Mouse (Mus musculus) embryonic facial prominence, embryonic 14.5 days (tissue): ENCODE results near the gene Mroh2a. TPM values are rescaled to one million over a fixed set of nuclear protein-coding genes. Genes with fewer than 3 reads are reported as not detected.

Experiments used
- ATAC-seq: fragments of 200-750 bp; cut with Nextera tagmentation; 2 replicates; pipeline ENCODE4 v1.8.0; 2017; ENCODE audit warnings: low read depth, moderate number of reproducible peaks, moderate TSS enrichment
- DNase-seq: peaks from one replicate; pipeline ENCODE4 v3.0.0-alpha.2; 2015; ENCODE audit warnings: low spot score
- H3K27ac ChIP-seq: fragments of 300-500 bp; sonication (generic); replicated peaks from 2 replicates; pipeline ENCODE4 v1.5.1; 2014; ENCODE audit warnings: low read depth, mild to moderate bottlenecking, low read length, moderate library complexity
- H3K27me3 ChIP-seq: fragments of 300-500 bp; sonication (generic); replicated peaks from 2 replicates; pipeline ENCODE4 v1.6.1; 2014; ENCODE audit warnings: low read length; ENCODE audit not compliant: control insufficient read depth, insufficient read depth
- H3K36me3 ChIP-seq: fragments of 300-500 bp; sonication (generic); 2 replicates; pipeline ENCODE4 v1.6.1; 2014; ENCODE audit warnings: low read length, mixed read lengths; ENCODE audit not compliant: control insufficient read depth, insufficient read depth
- H3K4me1 ChIP-seq: fragments of 300-500 bp; sonication (generic); 2 replicates; pipeline ENCODE4 v1.6.1; 2014; ENCODE audit warnings: antibody characterized with exemption, low read length; ENCODE audit not compliant: control insufficient read depth, insufficient read depth
- H3K4me2 ChIP-seq: fragments of 300-500 bp; sonication (generic); 2 replicates; pipeline ENCODE4 v1.6.1; 2014; ENCODE audit warnings: low read depth, mild to moderate bottlenecking, low read length, moderate library complexity, mixed read lengths
- H3K4me3 ChIP-seq: fragments of 300-500 bp; sonication (generic); 2 replicates; pipeline ENCODE4 v1.5.1; 2014; ENCODE audit warnings: low read depth, mild to moderate bottlenecking, low read length
- H3K9ac ChIP-seq: fragments of 300-500 bp; sonication (generic); 2 replicates; pipeline ENCODE4 v1.6.1; 2014; ENCODE audit warnings: low read depth, mild to moderate bottlenecking, low read length, moderate library complexity, mixed read lengths
- H3K9me3 ChIP-seq: fragments of 300-500 bp; sonication (generic); 2 replicates; pipeline ENCODE4 v1.6.1; 2016; ENCODE audit warnings: low read length; ENCODE audit not compliant: control insufficient read depth
- WGBS: fragments of 180-500 bp; shearing (Covaris S2); extraction: QIAGEN DNeasy Blood & Tissue Kit; methylation state at CpG from one replicate; pipeline ENCODE4 v1.1.7; 2014; 5-methylcytosine and 5-hydroxymethylcytosine counted together
- polyA plus RNA-seq: library from polyadenylated mRNA; unstranded; fragments of >200 nt; fragmentation: Nextera tagmentation; extraction: Ambion mirVana; gene quantifications from 2 replicates; pipeline ENCODE4 v1.2.1, GENCODE M21; 2014

Gene Mroh2a
- polyA plus RNA-seq, result 1.7 and 2.2 TPM in 2 replicates

- H3K36me3 ChIP-seq, result no peaks in the 10 kb centered on the region
- H3K27ac ChIP-seq, result no peak within 1 kb of the TSS
- no peak within 1 kb of the TSS for H3K4me3 ChIP-seq
- H3K9ac ChIP-seq, result no peak within 1 kb of the TSS
- no peak for ATAC-seq
- H3K4me1 ChIP-seq, result no peaks in the 10 kb centered on the region
- no peak within 1 kb of the TSS for H3K4me2 ChIP-seq
- H3K27me3 ChIP-seq, result no peaks in the 10 kb centered on the region
- DNase-seq, result no peak
- peaks cover 71% of the 10 kb centered on the region for H3K9me3 ChIP-seq
- WGBS, result 56% methylated on average over 5 of the region's 5 CpGs
Measured at GRCm38 (mm10) chr1:88226670-88227379, at the start of gene Mroh2a. Gene Mroh2a (plus strand): TSS chr1:88226986.

GRCm38 (mm10) chr1:88179657-88180056 is 47.1 kb upstream of the Mroh2a start:
- Histone ChIP-seq H3K9ac (no peak overlapping the region), H3K4me2 (no peak overlapping the region), H3K27ac (no peak overlapping the region), H3K27me3 (no peaks in the 10 kb centered on the region), H3K36me3 (no peaks in the 10 kb centered on the region), H3K4me3 (no peak overlapping the region), H3K4me1 (no peaks in the 10 kb centered on the region), H3K9me3 (peaks cover 21% of the 10 kb centered on the region)
- DNase-seq (no peak), ATAC-seq (no peak)
- 73% methylated on average over 1 of the region's 1 CpGs for WGBS

GRCm38 (mm10) chr1:88186325-88186935 is 40.4 kb upstream of the Mroh2a start:
- DNase-seq, result no peak
- H3K27ac ChIP-seq, result no peak overlapping the region

GRCm38 (mm10) chr1:88192136-88192535 is 34.6 kb upstream of the Mroh2a start:
- DNase-seq, result no peak
- WGBS, result 83% methylated on average over 3 of the region's 3 CpGs
- H3K4me1 ChIP-seq, result no peaks in the 10 kb centered on the region
- no peak overlapping the region for H3K4me2 ChIP-seq
- H3K4me3 ChIP-seq, result no peak overlapping the region
- no peaks in the 10 kb centered on the region for H3K27me3 ChIP-seq
- H3K36me3 ChIP-seq, result no peaks in the 10 kb centered on the region
- no peak overlapping the region for H3K9ac ChIP-seq
- no peak for ATAC-seq
- H3K9me3 ChIP-seq, result 0 out of 2 replicates have a peak, but pooled peaks cover 3% of the 10 kb centered on the region
- no peak overlapping the region for H3K27ac ChIP-seq

More at GRCm38 (mm10) chr1:88186325-88186935, 40.4 kb upstream of the Mroh2a start:
- Histone ChIP-seq H3K4me2 (no peak overlapping the region), H3K27me3 (no peaks in the 10 kb centered on the region), H3K36me3 (no peaks in the 10 kb centered on the region), H3K9ac (no peak overlapping the region), H3K9me3 (0 out of 2 replicates have a peak, but pooled peaks cover 3% of the 10 kb centered on the region), H3K4me3 (no peak overlapping the region), H3K4me1 (no peaks in the 10 kb centered on the region)
- WGBS, result 85% methylated on average over 5 of the region's 5 CpGs
- no peak for ATAC-seq

- no peak for ATAC-seq
- Histone ChIP-seq H3K9me3 (no peaks in the 10 kb centered on the region), H3K36me3 (no peaks in the 10 kb centered on the region), H3K9ac (no peak overlapping the region), H3K4me3 (no peak overlapping the region), H3K27ac (no peak overlapping the region), H3K4me2 (no peak overlapping the region), H3K4me1 (no peaks in the 10 kb centered on the region), H3K27me3 (no peaks in the 10 kb centered on the region)
- 91% methylated on average over 1 of the region's 1 CpGs for WGBS
- DNase-seq, result no peak
Measured at GRCm38 (mm10) chr1:88195687-88196086, 31.1 kb upstream of the Mroh2a start.

- no peak for DNase-seq
- H3K4me2 ChIP-seq, result no peak overlapping the region
- WGBS, result 62% methylated on average over 3 of the region's 3 CpGs
- H3K27me3 ChIP-seq, result no peaks in the 10 kb centered on the region
- no peak overlapping the region for H3K9ac ChIP-seq
- no peak for ATAC-seq
- no peaks in the 10 kb centered on the region for H3K4me1 ChIP-seq
- no peak overlapping the region for H3K4me3 ChIP-seq
- H3K27ac ChIP-seq, result no peak overlapping the region
- H3K36me3 ChIP-seq, result no peaks in the 10 kb centered on the region
- H3K9me3 ChIP-seq, result no peaks in the 10 kb centered on the region
Measured at GRCm38 (mm10) chr1:88197443-88197842, 29.3 kb upstream of the Mroh2a start.

GRCm38 (mm10) chr1:88199996-88200395 is 26.8 kb upstream of the Mroh2a start:
- peaks cover 16% of the 10 kb centered on the region for H3K9me3 ChIP-seq
- no peak overlapping the region for H3K9ac ChIP-seq
- H3K4me2 ChIP-seq, result no peak overlapping the region
- H3K4me3 ChIP-seq, result no peak overlapping the region
- 42% methylated on average over 2 of the region's 2 CpGs for WGBS
- H3K27ac ChIP-seq, result no peak overlapping the region
- H3K4me1 ChIP-seq, result no peaks in the 10 kb centered on the region; the same call in 1 of the 2 replicates
- H3K36me3 ChIP-seq, result no peaks in the 10 kb centered on the region
- no peaks in the 10 kb centered on the region for H3K27me3 ChIP-seq
- DNase-seq (no peak), ATAC-seq (no peak)

- Histone ChIP-seq H3K4me1 (no peaks in the 10 kb centered on the region; the same call in 1 of the 2 replicates), H3K4me2 (no peak within 1 kb of the TSS), H3K27me3 (no peaks in the 10 kb centered on the region), H3K9ac (no peak within 1 kb of the TSS), H3K9me3 (peaks cover 17% of the 10 kb centered on the region), H3K27ac (no peak within 1 kb of the TSS), H3K36me3 (no peaks in the 10 kb centered on the region), H3K4me3 (no peak within 1 kb of the TSS)
- ATAC-seq, result no peak
- WGBS, result 82% methylated on average over 7 of the region's 7 CpGs
- DNase-seq, result no peak
Measured at GRCm38 (mm10) chr1:88200456-88200855, 26.3 kb upstream of the Mroh2a start, which contains the start of gene Ugt1a2. Gene Ugt1a2 (plus strand): TSS chr1:88200601.
